Mouse (Mus musculus): ENCODE results near the gene Tbcd. TPM values are rescaled to one million over a fixed set of nuclear protein-coding genes. Genes with fewer than 3 reads are reported as not detected.
A peak's percentile ranks its signal among the peaks of the same experiment; 100 is the strongest.
"Not testable (repeated sequence)": the region's sequence is repeated elsewhere in the genome, so short reads cannot be mapped to it uniquely, and the experiment has no call there.

Gene Tbcd
- total RNA-seq, 2 experiments from 2014 or later: 11.0 to 11.6 TPM

DNA sequence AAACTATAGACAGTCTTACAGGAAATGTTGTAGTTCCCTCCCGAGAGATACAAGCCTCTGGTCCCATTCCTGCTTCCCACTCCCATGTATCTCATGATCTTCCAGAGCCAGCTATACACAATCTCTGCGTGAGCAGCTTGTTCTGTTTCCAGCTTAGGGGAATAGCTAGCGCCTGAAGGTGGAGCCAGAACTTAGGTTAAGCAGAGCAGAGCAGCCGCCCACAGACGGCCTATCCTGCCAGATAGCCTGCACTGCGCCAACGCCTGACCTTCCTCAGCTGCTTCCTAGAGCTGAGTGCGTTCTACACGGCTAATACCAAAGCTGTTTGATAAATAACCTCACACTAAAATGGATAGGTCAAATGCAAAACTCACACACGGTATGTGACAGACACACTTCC, 198.2 kb downstream of the Tbcd start:
- DNase-seq: peak; percentile 55 to 59
- intact Hi-C loops (cut with DNase I): loop anchor here (5.0 kb wide), 1 partner anchor 92 kb away; no protein-coding TSS in a partner anchor

GRCm38 (mm10) chr11:121650668-121651067, 198.9 kb downstream of the Tbcd start:
- intact Hi-C loops (cut with DNase I): loop anchor here (5.0 kb wide), 1 partner anchor 92 kb away; no protein-coding TSS in a partner anchor

DNA sequence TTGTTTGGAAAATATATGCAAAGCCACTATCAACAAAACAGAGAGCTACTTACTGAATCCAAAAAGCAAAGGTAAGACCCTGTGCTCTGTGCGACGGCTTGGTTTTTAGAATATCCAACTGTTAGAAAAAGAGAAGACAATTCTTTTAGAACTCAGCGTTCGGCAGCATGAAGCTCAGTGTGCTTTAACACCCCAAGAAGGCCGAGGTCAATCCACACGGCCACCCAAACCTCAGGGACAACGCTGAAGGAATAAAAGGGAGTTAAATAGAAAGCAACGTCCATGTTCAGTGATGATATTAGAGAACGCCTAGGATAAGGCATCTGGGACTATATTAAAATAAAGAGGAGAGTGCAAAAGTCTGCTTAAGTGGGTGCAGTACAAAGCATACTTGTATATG, 199.8 kb downstream of the Tbcd start:
- DNase-seq: no peak
- intact Hi-C loops (cut with DNase I): loop anchor here (5.0 kb wide), 1 partner anchor 91 kb away; no protein-coding TSS in a partner anchor

More at GRCm38 (mm10) chr11:121650668-121651067, 198.9 kb downstream of the Tbcd start:
- DNase-seq: no peak

DNA sequence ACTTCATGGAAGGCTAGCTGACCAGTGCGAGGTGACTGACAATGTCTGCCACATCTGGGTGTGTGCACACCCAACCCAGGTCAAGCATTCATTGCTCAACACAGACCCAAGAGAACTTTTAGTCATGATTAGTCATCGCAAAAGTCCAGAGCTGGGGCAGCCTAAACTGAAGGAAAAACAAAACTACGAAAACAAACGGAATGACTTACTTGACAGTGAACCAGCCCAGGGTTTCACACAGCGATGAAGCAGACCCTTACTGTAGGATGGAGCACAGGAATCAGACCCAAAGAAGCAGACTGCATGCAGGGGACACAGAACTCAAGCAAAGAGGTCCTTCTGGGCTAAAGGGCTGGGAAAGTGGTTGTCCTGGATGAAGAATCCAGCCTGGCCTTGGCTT, 200.2 kb downstream of the Tbcd start:
- DNase-seq: peak; percentile 24 to 54
- intact Hi-C loops (cut with DNase I): loop anchor here (1.0 to 5.0 kb wide), 3 partner anchors 51 to 156 kb away; no protein-coding TSS in a partner anchor

DNA sequence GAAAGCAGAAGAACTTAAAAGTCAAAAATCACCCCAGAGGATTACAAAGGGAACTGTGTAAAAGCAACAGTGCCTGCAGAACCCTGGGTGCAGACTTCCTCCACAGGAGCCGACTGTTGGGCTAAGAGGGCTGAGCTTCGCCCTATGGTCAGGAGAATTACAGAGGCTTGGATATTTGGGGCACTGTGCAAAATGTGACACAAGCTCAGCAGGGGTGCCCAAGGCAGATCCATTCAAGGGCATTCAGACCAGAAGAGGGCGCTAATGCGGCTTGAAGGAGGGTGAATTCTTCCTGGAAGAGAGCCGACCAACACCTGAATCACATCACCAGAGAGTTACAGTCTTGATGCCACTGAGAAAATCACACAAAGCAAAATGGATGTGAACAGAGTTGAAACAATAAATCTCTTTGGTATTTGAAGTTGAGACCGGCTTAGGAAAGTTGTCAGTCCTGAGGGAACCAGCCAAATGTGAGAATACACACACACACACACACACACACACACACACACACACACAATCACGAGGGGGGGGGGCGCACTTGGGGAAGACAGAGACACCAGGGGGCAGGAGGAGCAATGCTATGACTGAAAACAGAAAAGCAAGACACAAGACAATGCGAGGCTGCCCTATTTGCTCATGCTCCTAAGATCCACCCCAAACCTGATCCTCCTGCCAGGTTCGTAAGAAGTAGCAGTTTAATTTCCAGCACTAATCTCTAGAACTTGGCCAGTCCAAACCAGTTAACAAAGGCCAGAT, 201.0 kb downstream of the Tbcd start:
- intact Hi-C loops (cut with DNase I): loop anchor here (1.0 to 5.0 kb wide), 3 partner anchors 50 to 156 kb away; no protein-coding TSS in a partner anchor
- peak; percentile 71 to 76 for DNase-seq

DNA sequence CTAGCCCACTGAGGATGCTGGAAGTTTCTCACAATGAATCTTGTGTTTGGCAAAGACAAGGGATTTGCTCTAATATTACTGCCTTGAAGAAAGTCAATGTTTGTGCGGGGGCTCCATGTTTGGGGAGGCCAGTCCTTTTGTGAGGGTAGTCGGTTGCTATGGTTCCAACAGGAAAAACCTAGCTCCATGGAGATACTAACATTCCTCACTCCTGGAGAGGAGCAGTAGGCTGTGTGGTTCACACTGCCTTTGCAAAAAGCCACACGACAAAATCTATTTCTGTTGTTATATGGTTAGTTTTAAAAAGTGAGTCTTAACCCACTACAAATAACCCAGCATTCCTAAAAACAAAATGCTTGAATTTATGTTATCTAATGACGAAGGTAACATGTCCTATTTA, 201.9 kb downstream of the Tbcd start:
- DNase-seq: no peak
- intact Hi-C loops (cut with DNase I): loop anchor here (2.0 to 5.0 kb wide), 2 partner anchors 49 to 89 kb away; no protein-coding TSS in a partner anchor

GRCm38 (mm10) chr11:121654406-121654945, 202.7 kb downstream of the Tbcd start:
- intact Hi-C loops (cut with DNase I): loop anchor here (5.0 kb wide), 1 partner anchor 88 kb away; no protein-coding TSS in a partner anchor
- DNase-seq: no peak

GRCm38 (mm10) chr11:121655166-121655806, 203.5 kb downstream of the Tbcd start:
- intact Hi-C loops (cut with DNase I): no loop called here
- no peak for DNase-seq

DNA sequence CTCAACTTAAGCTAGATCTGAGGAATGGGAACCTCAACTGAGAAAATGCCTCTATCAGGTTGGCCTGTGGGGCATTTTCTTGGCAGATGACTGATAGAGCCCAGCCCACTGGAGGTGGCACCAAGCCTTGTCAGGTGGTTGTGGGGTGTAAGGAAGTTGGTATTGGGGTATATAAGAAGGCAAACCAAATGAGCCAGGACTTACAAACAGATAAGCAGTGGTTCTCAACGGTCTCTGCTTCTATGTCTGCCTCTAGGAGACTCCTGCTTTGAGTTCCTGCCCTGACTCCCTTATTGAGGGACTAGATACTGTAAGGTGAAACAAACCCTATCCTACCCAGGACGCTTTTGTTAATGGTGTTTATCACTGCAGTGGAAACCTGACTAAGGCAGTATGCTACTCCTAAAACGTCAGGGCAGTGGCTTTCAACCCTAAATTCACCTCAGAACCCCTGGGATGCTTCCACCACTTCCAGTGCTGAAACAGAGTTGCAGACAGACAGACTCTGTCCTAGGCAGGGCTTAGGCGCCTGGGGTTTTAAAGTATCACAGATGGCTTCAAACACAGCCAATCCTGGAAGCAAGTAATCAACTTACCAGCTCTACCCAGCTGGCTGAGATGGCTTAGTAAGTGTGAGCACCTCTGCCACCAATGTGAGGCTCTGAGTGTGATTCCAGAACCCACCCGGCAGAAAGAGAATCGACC, 204.2 kb downstream of the Tbcd start:
- no peak for DNase-seq
- intact Hi-C loops (cut with DNase I): no loop called here

- no peak for DNase-seq
- intact Hi-C loops (cut with DNase I): no loop called here
Observed at GRCm38 (mm10) chr11:121658151-121658550, 206.4 kb downstream of the Tbcd start.

DNA sequence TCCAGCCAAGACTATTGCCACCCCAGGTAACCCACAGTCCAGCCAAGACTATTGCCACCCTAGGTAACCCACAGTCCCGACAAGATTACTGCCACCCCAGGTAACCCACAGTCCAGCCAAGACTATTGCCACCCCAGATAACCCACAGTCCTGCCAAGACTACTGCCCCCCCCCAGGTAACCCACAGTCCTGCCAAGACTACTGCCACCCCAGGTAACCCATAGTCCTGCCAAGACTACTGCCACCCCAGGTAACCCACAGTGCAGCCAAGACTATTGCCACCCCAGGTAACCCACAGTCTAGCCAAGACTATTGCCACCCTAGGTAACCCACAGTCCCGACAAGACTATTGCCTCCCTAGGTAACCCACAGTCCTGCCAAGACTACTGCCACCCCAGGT, 208.9 kb downstream of the Tbcd start:
- DNase-seq; intact Hi-C loops (cut with DNase I): not testable (repeated sequence)

DNA sequence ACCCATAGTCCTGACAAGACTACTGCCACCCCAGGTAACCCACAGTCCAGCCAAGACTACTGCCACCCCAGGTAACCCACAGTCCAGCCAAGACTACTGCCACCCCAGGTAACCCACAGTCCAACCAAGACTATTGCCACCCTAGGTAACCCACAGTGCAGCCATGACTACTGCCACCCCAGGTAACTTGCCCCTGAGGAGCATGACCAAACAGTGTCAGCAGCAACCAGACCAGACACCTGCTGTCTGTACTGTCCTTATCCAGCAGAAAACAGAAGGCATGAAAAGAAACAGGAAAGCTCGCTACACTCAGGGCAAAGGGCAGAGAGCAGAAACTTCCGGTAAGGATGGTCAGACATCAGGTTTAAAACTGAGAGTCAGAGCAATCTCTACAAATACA, 209.4 kb downstream of the Tbcd start:
- intact Hi-C loops (cut with DNase I): no loop called here
- DNase-seq: no peak

Other genes starting within 250 kb of the Tbcd start
- gene Hexdc, start 247.5 kb upstream of the Tbcd start, total RNA-seq (2021): 10 to 100 TPM in 1 of 2 experiments, 1 to 10 TPM in 1; 9.2 to 10.5 TPM
- 10 to 100 TPM; 14.7 to 19.1 TPM for gene Ogfod3, start 247.2 kb upstream of the Tbcd start, total RNA-seq (2021)
- gene Cybc1, start 222.6 kb upstream of the Tbcd start, total RNA-seq (2021): 10 to 100 TPM in 1 of 2 experiments, 1 to 10 TPM in 1; 7.5 to 10.9 TPM
- 100 to 1,000 TPM in 1 of 2 experiments, 10 to 100 TPM in 1; 97.1 to 105 TPM for gene Narf, start 214.7 kb upstream of the Tbcd start, total RNA-seq (2021)
- 10 to 100 TPM; 16.5 to 17.2 TPM for gene Foxk2, start 192.0 kb upstream of the Tbcd start, total RNA-seq (2021)
- gene Wdr45b, start 97.5 kb upstream of the Tbcd start, total RNA-seq (2021): 10 to 100 TPM; 34.7 to 36.3 TPM
- gene Rab40b, start 63.7 kb upstream of the Tbcd start, total RNA-seq (2021): 1 to 10 TPM; 1.0 to 1.6 TPM
- gene Fn3krp, start 30.5 kb upstream of the Tbcd start, total RNA-seq (2021): 1 to 10 TPM; 7.3 to 7.4 TPM
- 10 to 100 TPM; 26.9 to 27.6 TPM for gene Fn3k, start 17.0 kb upstream of the Tbcd start, total RNA-seq (2021)
- not detected for gene Zfp750, start 67.4 kb downstream of the Tbcd start, total RNA-seq (2021)
- 1 to 10 TPM; 3.5 to 4.3 TPM for gene B3gntl1, start 221.2 kb downstream of the Tbcd start, total RNA-seq (2021)
- gene Metrnl, start 249.6 kb downstream of the Tbcd start, total RNA-seq (2021): 10 to 100 TPM; 17.6 to 21.5 TPM

Measured in heart, postnatal 36 days (tissue).